Mouse (Mus musculus): ENCODE results near the gene Gja1. TPM values are rescaled to one million over a fixed set of nuclear protein-coding genes. Genes with fewer than 3 reads are reported as not detected.

The Gja1 gene
- 103 and 147 TPM in 2 replicates for polyA plus RNA-seq (2016; fragmentation: Nextera tagmentation; extraction: Ambion mirVana)

GRCm38 (mm10) chr10:56377097-56377965 is at the start of gene Gja1:
TSS of gene Gja1 (plus strand) at chr10:56377330.
- H3K27ac ChIP-seq: peak within 1 kb of the TSS; percentile 95
- H3K4me3 ChIP-seq: peak within 1 kb of the TSS; percentile 72
- DNase-seq (ENCODE audit: low spot score): peak; percentile 71
- WGBS: under 1% methylated on average over 23 of the region's 23 CpGs
- H3K27me3 ChIP-seq (ENCODE audit: insufficient read depth, poor library complexity, severe bottlenecking): no peaks in the 10 kb centered on the region
- peaks cover 38% of the 10 kb centered on the region for H3K4me1 ChIP-seq (replicated peaks)
- no peaks in the 10 kb centered on the region for H3K9me3 ChIP-seq
- no peaks in the 10 kb centered on the region; the same call in 1 of the 2 replicates for H3K36me3 ChIP-seq

GRCm38 (mm10) chr10:56338851-56339489 is 38.2 kb upstream of the Gja1 start:
- Histone ChIP-seq H3K36me3 (no peaks in the 10 kb centered on the region), H3K4me3 (no peak overlapping the region), H3K4me1 (replicated peaks) (no peaks in the 10 kb centered on the region), H3K27me3 (ENCODE audit: insufficient read depth, poor library complexity, severe bottlenecking) (no peaks in the 10 kb centered on the region), H3K27ac (no peak overlapping the region), H3K9me3 (no peaks in the 10 kb centered on the region)
- 54% methylated on average over 6 of the region's 6 CpGs for WGBS
- peak; percentile 76 for DNase-seq (ENCODE audit: low spot score)

GRCm38 (mm10) chr10:56360472-56360871 is 16.7 kb upstream of the Gja1 start:
- no peaks in the 10 kb centered on the region for H3K36me3 ChIP-seq
- H3K27ac ChIP-seq: no peak overlapping the region
- H3K4me1 ChIP-seq (replicated peaks): 0 out of 2 replicates have a peak, but pooled peaks cover 3% of the 10 kb centered on the region
- DNase-seq (ENCODE audit: low spot score): no peak
- H3K27me3 ChIP-seq (ENCODE audit: insufficient read depth, poor library complexity, severe bottlenecking): no peaks in the 10 kb centered on the region
- WGBS: 73% methylated on average over 4 of the region's 4 CpGs
- H3K9me3 ChIP-seq: no peaks in the 10 kb centered on the region
- no peak overlapping the region for H3K4me3 ChIP-seq

- no peak overlapping the region for H3K27ac ChIP-seq
- H3K4me1 ChIP-seq (replicated peaks): peaks cover 9% of the 10 kb centered on the region
- no peak overlapping the region for H3K4me3 ChIP-seq
- WGBS: 20% methylated on average over 7 of the region's 7 CpGs
- no peaks in the 10 kb centered on the region for H3K9me3 ChIP-seq
- H3K36me3 ChIP-seq: no peaks in the 10 kb centered on the region
- DNase-seq (ENCODE audit: low spot score): peak; percentile 69
- H3K27me3 ChIP-seq (ENCODE audit: insufficient read depth, poor library complexity, severe bottlenecking): no peaks in the 10 kb centered on the region
Measured at GRCm38 (mm10) chr10:56369073-56369472, 8.1 kb upstream of the Gja1 start.

- no peaks in the 10 kb centered on the region for H3K36me3 ChIP-seq
- WGBS: 29% methylated on average over 8 of the region's 8 CpGs
- no peaks in the 10 kb centered on the region for H3K9me3 ChIP-seq
- peak overlapping the region; percentile 23; the same call in 1 of the 2 replicates for H3K27ac ChIP-seq
- DNase-seq (ENCODE audit: low spot score): no peak
- no peaks in the 10 kb centered on the region for H3K27me3 ChIP-seq (ENCODE audit: insufficient read depth, poor library complexity, severe bottlenecking)
- peaks cover 27% of the 10 kb centered on the region for H3K4me1 ChIP-seq (replicated peaks)
- no peak overlapping the region for H3K4me3 ChIP-seq
Measured at GRCm38 (mm10) chr10:56373021-56373720, 4.0 kb upstream of the Gja1 start.

- Histone ChIP-seq H3K27ac (no peak overlapping the region), H3K4me3 (no peak overlapping the region), H3K4me1 (replicated peaks) (peaks cover 29% of the 10 kb centered on the region), H3K27me3 (ENCODE audit: insufficient read depth, poor library complexity, severe bottlenecking) (no peaks in the 10 kb centered on the region), H3K36me3 (no peaks in the 10 kb centered on the region), H3K9me3 (no peaks in the 10 kb centered on the region)
- no peak for DNase-seq (ENCODE audit: low spot score)
- WGBS: 14% methylated on average over 5 of the region's 5 CpGs
Measured at GRCm38 (mm10) chr10:56374169-56374568, 3.0 kb upstream of the Gja1 start.

GRCm38 (mm10) chr10:56375906-56376468 is 1.1 kb upstream of the Gja1 start:
- 14% methylated on average over 9 of the region's 9 CpGs for WGBS
- H3K9me3 ChIP-seq: no peaks in the 10 kb centered on the region
- peak; percentile 20 for DNase-seq (ENCODE audit: low spot score)
- H3K4me3 ChIP-seq: peak overlapping the region; percentile 72; the same call in 1 of the 2 replicates
- peak overlapping the region; percentile 95 for H3K27ac ChIP-seq
- no peaks in the 10 kb centered on the region for H3K27me3 ChIP-seq (ENCODE audit: insufficient read depth, poor library complexity, severe bottlenecking)
- H3K4me1 ChIP-seq (replicated peaks): peaks cover 36% of the 10 kb centered on the region
- no peaks in the 10 kb centered on the region for H3K36me3 ChIP-seq

- Histone ChIP-seq H3K27me3 (ENCODE audit: insufficient read depth, poor library complexity, severe bottlenecking) (no peaks in the 10 kb centered on the region), H3K9me3 (no peaks in the 10 kb centered on the region), H3K4me3 (peak overlapping the region; percentile 72), H3K27ac (peak overlapping the region; percentile 95), H3K36me3 (peaks cover 6% of the 10 kb centered on the region), H3K4me1 (replicated peaks) (peaks cover 38% of the 10 kb centered on the region)
- WGBS: under 1% methylated on average over 25 of the region's 25 CpGs
- DNase-seq (ENCODE audit: low spot score): peak; percentile 64
Measured at GRCm38 (mm10) chr10:56377966-56378647, 977 bp downstream of the Gja1 start.

- H3K36me3 ChIP-seq: peaks cover 12% of the 10 kb centered on the region
- H3K27ac ChIP-seq: peak overlapping the region; percentile 95
- WGBS: under 1% methylated on average over 35 of the region's 35 CpGs
- H3K9me3 ChIP-seq: no peaks in the 10 kb centered on the region
- peak; percentile 78 for DNase-seq (ENCODE audit: low spot score)
- H3K4me1 ChIP-seq (replicated peaks): peaks cover 33% of the 10 kb centered on the region
- H3K4me3 ChIP-seq: peak overlapping the region; percentile 72
- H3K27me3 ChIP-seq (ENCODE audit: insufficient read depth, poor library complexity, severe bottlenecking): no peaks in the 10 kb centered on the region
Measured at GRCm38 (mm10) chr10:56378648-56379254, 1.6 kb downstream of the Gja1 start.

- 12% methylated on average over 7 of the region's 7 CpGs for WGBS
- Histone ChIP-seq H3K4me1 (replicated peaks) (peaks cover 23% of the 10 kb centered on the region), H3K27ac (0 out of 2 replicates have a peak overlapping the region, but pooled peaks have one; percentile 56), H3K27me3 (ENCODE audit: insufficient read depth, poor library complexity, severe bottlenecking) (no peaks in the 10 kb centered on the region), H3K4me3 (peak overlapping the region; percentile 72), H3K9me3 (no peaks in the 10 kb centered on the region), H3K36me3 (peaks cover 17% of the 10 kb centered on the region)
- DNase-seq (ENCODE audit: low spot score): no peak
Measured at GRCm38 (mm10) chr10:56379720-56380119, 2.6 kb downstream of the Gja1 start.

GRCm38 (mm10) chr10:56385195-56386109 is 8.3 kb downstream of the Gja1 start:
- no peak overlapping the region for H3K4me3 ChIP-seq
- H3K36me3 ChIP-seq: peaks cover 74% of the 10 kb centered on the region
- 0 out of 2 replicates have a peak, but pooled peaks cover 3% of the 10 kb centered on the region for H3K4me1 ChIP-seq (replicated peaks)
- no peak overlapping the region for H3K27ac ChIP-seq
- DNase-seq (ENCODE audit: low spot score): no peak
- peaks cover 6% of the 10 kb centered on the region; the same call in 1 of the 2 replicates for H3K9me3 ChIP-seq
- WGBS: 85% methylated on average over 13 of the region's 13 CpGs
- no peaks in the 10 kb centered on the region for H3K27me3 ChIP-seq (ENCODE audit: insufficient read depth, poor library complexity, severe bottlenecking)

All from hindbrain, embryonic 10.5 days (tissue).